Mouse (Mus musculus) ovary, postnatal 36 days (tissue): ENCODE results near the gene Khnyn.
A peak's percentile ranks its signal among the peaks of the same experiment; 100 is the strongest.

Experiments
- DNase-seq: peaks from one replicate; pipeline ENCODE4 v3.0.0; 2022; ENCODE audit warnings: low spot score, mixed read lengths

Gene Khnyn

DNA sequence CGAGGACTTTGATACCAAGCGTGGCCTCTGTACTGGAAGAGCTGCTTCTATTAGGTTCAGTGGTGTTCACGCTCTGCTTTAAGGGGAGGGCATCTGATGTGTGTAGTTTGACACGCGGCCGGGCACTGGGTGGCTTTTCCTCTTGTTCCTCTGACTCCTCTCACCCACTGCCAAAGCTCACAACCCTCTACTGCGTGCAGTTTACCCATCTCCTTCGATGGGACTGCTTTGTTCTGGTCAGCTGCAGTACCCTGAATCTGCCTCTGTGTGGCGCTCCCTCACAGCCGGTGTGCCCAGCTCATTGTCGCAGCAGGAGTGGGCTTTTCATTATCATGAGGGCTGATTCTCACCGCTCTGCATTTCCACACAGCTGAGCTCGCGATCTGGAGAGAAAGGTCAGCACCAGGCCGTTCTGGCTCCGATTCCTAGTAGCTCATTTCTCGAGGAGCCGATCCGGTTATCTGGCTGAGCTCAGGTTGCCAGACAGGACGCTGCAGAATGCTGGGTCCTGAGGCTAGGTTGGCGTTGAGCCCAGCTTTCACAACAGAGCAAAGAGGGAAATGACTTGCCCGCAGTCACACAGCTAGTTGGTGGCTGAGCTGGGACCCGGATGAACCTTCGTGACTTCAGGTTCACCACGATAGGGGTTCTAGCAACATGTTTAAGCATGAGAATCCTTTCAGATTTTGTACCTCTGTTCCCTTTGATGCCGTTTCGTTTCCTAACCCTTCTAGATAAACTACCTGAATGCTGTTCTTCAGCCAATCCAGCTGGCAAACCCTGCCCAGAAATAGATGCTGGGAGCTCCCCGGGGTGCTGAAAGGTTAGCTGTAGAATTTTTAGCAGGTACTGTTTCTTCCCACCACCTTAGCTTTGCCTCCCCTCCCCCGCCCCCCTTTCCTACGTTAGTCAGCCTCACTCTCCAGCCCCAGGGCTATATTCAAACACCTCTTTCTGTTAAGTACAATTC is 10.7 kb upstream of the Khnyn start:
- DNase-seq, result peak; percentile 74

DNA sequence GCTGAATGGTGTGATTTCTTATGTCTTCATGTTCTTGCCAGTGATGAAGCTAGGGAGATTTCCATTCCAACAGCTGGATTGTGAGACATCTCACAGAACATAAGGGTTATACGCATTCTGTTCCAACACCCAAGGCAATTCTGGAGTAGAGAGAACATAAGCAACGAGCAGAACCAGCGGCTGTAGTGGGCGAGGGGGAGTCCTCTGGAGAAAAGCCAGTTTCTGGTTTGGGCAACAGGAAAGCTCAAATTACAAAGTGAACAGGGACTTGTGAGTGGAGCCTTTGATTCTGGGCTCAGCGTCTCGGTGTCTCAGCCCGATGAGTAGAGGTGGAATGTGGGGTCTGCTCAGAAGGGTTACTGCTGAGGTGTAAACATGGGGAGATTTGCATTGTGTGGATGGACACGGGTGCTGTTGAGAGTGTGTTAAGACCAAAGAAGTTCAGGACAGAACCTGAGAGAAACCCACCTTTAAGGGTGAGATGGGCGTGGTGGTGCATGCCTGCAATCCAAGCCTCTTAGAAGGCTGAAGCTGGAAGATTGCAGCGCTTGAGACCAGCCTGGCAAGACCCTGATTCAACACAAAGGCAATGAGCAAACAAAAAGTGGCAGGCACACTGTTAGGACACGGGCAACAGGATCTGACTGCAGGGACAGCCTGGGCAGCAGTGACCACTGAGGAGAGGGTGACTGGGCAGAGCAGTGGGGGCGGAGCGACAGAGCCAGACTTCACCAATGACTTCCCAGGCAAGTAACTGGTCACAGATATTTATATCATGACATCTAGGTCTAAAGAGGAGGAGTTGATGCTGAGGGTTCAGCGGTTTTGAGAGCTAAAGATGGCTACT is 7.1 kb upstream of the Khnyn start:
- no peak for DNase-seq

DNA sequence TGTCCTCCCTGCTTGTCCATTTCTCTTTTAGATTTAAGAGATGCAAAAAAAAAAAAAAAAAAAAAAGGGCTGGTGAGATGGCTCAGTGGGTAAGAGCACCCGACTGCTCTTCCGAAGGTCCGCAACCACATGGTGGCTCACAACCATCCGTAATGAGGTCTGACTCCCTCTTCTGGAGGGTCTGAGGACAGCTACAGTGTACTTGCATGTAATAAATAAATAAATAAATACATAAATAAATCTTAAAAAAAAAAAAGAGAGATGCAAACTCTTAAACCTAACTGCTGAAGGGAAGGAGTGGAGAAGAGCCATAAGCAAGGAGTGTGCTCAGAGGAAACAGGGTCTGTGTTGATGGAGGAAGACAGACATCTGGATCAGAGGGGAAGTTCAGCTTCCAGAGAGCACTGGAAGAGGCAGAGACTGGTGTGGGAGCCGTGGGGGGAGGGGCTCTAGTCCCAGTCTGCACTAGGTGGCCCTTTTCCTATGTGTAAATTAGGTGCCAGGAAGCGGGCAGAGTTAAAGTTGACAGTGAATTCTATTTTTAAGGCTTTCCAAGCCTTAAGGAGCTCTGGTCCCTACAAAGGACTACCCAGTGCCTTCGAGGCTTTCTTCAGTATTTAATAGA is 6.3 kb upstream of the Khnyn start:
- no peak for DNase-seq

DNA sequence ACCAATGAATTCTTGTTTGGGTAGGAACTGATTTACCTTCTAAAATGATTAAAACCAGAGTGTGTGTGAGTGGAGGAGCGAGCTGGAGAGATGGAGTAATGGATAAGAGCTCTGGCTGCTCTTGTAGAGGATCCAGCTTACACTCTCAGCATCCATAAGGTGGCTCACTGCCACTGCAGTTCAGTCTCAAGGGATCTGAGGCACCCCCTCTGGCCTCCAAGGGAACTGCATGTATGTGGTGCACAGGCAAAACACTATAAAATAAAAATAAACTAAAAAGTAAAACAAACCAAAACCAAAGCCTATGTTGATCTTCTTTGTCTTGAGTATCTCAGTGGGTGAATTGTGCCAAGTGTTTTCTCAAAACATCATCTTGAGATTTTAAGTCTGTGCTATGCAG is 5.1 kb upstream of the Khnyn start:
- DNase-seq, result peak; percentile 71

DNA sequence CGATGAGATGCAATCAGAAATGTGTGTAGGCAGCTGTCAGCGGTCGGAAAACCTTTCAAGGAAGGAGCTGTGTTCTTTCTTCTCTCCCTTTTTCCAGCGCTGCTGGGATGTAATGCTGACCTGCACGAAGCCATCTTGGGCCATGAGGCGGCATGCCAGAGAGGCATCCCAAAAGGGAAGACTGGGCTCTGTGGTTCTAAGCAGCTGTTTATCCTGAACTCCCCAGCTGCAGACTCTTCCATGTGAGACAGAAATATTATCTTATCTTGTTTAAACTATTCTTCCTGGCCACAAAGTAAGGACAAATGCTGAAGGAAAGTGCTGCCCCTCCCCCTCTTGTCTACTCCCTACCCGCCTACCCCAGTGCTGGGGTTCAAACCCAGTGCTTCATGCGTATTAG is 3.8 kb upstream of the Khnyn start:
- no peak for DNase-seq

DNA sequence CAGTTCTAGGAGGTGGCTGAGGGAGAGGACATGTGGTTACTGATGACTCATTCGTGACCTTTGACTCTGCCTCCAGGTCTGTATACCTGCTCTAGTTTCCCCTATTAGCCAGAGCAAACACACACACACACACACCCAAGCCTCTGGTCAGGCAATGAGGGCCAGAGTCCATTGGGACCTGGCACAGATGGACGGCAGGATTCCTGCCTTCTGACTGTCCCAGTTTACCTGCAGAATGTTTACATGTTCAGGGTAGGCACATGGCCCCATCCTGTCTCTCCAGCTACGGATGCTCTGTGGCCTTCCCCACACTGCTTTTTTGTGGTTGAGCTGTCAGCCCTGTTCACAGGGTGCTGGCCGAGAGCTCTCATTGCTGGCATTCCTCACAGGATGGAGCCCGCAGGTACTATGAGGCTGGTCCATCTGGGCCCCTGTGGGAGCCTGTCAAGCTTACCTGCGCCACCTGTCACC is 2.5 kb upstream of the Khnyn start:
- no peak for DNase-seq

DNA sequence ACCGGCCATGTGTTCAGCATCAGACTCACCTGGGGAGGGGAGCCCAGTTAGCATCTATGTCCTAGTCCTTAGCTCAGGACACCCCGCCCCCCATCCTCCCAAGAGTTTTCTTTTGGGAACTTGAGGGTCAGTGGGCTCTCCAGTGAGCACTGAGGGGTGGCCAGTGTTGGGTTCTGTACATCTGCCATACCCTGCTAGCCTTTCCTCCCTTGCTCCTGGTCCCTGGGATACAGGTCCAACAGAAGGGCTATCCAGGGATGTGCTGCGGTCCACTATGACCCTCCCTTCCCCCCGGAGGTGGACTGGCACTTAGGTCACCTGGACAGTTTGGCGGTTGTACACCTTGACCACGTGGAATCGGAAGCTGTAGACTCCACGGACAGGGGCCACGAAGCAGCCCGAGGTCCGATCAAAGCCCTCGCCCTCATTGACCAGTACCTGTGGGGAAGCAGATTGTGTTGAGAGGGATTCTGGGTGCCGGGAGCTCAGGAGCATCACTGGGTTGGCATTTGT is 1.5 kb upstream of the Khnyn start:
- no peak for DNase-seq

DNA sequence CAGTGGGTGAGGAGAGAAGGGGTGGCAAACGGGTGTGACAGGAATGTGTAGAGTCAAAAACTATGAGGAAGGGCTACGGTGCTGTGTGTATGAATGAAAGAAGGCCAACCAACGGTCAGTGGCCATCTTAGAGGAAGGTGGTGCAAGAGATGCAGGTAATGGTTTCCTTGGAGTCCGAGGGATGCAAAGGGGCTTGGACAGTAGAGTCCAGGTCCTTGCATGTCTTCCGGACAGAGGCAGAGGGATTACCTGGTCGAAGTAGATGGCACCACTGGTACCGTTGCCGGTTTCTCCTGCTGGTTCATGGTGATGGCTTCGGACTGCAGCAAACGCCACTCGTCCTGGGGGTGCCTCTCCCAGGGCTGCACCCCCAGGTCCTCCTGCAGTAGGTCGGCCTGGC is 1.1 kb upstream of the Khnyn start:
- no peak for DNase-seq

DNA sequence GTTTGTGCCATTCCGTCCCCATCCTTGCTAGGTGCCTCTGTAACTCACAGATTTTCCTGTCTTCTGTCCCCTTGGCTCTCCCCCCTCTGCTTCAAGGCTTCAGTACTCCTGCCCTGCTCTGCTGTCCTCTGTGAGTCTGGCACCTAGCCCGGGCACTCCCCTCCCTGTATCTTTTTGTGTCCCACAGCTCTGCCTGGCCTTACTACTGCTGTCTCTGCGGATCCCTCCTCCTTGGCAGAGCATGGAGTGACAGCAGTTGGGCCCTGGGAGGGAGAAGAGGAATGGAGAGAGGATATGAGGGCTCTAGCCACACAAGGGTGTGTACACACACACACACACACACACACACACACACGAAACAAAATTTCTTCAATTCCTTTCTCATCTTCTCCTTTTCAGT is 581 bp upstream of the Khnyn start, which contains the start of gene Cbln3:
Gene Cbln3 (minus strand): TSS at position 227 of the 400 bp plus-strand sequence.
- peak; percentile 80 for DNase-seq

DNA sequence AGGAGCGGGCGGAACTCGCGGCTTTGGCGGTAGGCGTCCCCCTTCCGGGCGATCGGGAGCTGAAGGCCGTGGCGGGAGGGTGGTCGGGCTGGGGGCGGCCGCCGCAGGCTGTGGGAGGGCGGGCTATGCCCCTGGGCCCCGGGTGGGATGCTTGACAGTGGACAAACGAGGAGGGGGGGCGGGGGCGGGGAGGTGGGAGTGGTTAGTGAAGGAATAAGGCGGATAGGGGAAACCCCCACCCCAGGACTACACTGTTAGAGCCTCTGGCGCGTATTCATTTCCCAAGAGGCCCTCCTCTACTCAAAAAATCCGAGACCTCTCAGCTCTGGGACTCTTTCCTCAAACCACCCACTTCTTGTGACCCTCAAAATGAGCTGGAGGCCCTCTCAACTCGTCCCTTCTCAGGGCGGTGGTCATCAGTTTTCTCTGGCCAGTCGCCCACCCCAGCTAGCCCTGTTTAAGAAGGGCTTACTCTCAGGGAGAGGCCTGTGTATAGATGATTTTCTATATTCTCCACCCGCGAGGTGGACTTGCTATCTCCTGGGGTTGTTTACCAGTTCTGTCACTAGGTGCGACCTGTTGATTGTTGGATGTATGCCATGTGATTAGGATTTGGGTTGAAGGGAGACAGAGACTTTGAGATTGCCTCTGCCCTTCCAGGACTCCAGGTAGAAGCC is 505 bp downstream of the Khnyn start:
- DNase-seq, result no peak

DNA sequence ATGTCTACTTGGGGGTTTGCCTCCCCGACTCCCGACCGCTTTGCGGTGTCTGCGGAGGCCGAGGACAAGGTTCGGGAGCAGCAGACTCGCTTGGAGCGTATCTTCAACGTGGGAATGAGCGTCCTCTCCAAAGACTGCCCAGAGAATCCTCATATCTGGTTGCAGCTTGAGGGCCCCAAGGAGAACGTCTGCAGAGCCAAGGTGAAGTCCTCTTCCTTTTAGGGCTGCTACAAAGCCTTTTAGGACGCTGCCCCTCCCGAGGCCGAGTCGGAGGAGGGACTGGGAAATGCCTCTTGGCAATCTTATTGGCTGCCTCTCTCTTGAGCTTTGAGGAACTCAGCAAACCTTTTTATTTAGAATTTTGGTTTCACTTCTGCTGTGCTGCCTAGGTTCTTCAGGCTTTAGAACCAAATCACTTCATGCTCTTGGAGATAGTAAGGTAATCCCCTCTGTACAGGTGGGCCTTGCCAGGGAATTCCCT is 1.1 kb downstream of the Khnyn start:
- peak; percentile 57 for DNase-seq

DNA sequence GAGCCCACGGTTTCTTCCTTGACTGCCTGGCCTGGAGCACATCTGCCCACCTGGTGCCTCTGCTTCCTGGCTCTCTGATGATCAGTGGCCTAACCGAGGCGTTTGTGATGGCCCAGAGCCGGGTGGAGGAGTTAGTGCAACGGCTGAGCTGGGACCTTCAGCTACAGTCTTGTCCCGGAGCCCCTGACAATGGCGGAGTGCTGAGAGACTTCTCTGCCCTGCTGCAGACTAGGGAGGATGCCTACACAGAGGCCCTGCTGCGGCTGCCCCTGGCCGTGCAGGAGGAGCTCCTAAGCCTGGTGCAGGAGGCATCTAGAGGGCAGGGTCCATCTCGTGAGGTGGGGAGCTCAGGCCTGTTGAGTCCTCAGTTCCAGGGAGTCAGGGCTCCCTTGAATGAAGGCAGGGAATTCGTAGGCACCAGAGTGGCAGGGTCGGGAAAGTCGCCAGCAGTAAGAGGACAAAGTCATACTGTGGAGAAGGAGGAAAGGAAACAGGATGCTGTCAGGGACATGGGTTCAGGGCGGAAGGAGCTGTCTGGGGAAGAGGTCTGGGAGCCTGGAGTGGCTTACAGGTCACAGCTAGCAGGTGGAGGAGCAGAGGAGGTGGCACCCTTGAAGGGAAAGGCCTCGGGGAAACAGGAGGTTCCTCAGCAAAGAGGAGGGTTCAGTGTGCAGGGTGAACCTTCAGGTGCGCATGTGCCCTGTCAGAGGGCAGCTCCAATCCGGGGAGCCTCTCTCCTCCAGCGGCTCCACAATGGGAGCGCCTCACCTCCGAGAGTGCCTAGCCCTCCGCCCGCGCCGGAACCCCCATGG is 2.0 kb downstream of the Khnyn start:
- no peak for DNase-seq

DNA sequence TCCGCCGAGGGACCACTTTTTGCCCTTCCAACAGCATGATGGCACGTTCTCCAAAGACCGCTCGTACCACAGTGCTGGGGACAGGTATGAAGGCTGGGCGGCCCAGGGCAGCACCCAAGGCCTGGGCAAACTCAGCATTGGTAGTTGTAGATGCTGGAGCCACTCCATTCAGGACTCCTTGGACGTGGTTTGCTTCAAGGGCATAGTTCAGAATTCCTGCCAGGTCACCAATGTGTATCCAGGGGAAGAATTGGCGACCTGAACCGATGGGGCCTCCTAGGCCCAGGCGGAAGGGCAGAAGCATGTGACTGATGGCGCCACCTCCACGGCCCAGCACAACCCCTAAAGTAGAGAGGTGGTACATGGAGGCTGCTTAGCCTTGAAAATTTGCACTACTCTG is 12.9 kb downstream of the Khnyn start:
- DNase-seq, result no peak

DNA sequence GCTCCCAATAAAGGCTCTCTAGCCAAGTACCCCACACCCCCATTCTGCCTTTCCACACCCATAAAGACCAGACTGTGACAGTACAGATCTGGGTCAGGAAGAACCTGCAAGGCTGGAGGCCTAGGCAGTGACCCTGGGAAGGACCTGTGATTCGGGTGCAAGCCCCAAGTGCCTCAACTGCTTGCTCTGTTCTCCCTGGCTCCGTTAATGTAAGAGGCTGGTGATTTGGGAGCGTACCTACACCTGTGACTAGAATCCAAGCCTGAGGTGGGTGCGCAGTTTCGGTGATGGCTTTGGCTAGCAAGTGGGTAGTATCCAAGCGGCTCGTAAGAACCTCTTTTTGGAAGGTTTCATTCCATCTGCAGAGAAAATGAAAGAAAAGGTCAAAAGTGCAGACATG is 14.2 kb downstream of the Khnyn start:
- DNase-seq, result no peak

DNA sequence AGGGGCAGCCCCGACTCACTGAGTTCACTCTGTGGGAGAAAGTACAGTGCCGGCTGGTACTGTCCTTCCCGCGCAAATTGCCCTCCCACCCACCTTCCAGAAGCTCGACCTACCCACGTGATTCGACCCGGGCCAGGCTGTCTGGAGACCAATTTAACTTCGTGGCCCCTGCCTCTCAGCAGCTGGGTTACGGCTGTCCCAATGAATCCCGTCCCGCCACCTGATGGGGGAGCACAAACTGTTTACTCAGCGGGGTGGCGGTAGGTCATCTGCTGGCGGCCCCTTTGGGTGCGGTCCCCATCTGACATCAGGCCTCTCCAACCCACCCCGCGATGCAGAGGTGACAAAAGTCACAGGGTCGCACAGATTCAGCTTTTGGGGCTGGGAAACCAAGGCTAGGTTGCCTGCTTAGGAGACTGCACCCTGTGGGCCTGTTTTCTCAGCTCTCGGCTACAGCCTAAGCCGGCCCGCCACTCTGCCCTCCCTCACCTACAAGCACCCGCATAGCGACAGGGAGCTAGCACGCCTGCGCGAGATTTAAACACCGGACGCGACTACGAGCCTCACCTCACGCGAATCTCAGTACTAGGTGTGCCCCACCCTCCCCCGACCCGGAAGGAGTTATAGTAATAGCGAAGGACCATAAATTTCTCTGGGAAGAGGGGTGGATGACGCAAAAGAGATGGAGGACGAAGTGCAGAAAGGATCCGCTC is 15.1 kb downstream of the Khnyn start, which contains the start of gene Sdr39u1:
Gene Sdr39u1 (minus strand): TSS at position 593 of the 713 bp plus-strand sequence.
- DNase-seq, result peak; percentile 79

DNA sequence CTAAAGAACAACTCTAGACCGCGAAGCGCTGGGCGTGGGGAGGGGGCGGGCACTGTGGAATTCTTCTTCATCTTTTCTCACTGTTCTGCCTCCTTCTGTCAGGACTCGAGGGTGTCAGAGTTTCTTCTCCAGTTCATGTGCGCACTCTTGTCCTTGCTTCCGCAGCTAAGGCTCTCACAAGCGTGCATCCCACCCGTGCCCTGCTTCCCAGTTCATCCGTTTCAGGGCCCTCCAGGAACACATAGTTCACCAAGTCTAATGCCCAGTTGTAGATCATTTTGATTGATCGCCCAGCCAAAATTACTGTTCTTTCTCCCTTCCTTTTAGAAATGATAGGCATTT is 15.6 kb downstream of the Khnyn start:
- DNase-seq, result no peak

DNA sequence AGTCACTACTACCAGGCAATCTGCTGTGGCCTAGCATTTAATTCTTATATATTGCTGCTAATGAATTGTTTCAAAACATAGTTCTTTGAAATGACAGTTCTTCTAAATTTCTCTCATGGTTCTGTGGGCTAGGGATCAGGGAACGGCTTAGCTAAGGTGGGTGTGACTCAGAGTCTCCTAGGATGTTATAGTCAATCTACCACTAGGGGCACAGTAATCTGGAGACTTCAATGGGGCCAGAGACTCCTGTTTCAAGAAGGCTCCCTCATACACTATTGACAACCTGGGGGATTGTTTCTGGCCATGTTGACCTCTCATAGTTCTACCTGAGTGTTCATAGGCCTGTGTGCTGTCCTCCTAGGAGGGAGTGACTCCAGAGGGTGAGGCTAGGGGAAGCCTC is 20.8 kb downstream of the Khnyn start:
- DNase-seq, result no peak

DNA sequence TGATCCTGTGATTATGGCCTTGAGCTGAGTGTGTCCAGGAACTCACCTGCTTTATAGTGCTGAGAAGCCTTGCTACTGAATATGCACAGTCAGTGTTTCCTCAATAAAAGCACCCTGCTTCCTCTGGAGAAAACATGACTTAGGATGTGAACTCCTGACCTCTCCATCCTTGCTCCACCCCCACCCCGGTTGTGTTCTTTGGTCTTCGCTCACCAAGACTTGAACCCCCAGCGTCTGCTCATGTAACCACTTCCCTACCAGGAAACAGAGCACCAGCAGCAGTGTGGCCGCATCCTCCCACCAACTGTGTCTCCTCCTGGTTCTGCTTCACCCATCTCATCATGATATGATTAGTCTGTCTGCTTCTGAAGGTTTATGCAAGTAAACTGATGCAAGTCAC is 28.7 kb downstream of the Khnyn start:
- DNase-seq, result no peak

DNA sequence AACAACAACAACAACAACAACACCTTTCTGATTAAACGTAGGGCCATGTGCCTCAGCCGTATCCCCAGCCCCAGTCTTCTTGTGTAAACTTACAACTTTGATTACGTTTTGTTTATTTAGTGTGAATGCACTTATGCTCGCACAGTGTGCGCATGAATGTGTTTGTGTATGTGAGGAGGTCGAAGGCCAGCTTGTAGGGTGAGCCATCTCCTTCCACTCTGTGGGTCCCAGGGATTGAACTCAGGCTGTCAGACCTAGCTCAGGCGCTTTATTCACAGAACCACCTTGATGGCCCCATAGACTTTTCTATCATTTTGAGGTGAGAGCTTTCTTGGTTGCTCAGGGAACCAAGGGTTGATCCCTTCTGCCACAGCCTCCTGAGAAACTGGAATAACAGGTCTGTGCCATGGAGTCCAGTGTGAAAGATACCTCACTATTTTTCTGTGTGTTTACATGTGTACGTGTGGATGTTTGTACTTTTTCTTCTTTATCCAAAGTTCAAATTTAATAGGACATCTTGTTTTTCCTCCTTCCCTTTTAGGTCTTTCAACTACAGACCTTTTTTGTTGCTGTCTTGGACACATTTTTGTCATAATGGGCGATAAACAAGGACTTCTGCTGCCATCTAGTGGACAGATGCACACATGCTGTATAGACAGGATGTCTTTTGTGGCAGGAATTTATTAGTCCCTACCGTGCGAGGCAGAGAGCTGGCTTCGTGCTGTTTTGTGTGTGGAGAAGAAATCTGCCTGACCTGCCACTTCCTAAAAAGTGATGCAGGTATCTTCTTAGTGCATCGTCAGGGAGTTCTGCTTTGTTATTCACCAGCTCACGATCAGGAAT is 33.7 kb downstream of the Khnyn start:
- peak; percentile 27 for DNase-seq
